Mouse (Mus musculus): ENCODE data around the gene Gm17655. TPM values are rescaled to one million over a fixed set of nuclear protein-coding genes. Genes with fewer than 3 reads are reported as not detected.
"Not testable (repeated sequence)": the region's sequence is repeated elsewhere in the genome, so short reads cannot be mapped to it uniquely, and the experiment has no call there.

The Gm17655 gene
- total RNA-seq, 2 experiments from 2014 or later: 2.9 to 3.6 TPM

GRCm38 (mm10) chr5:110094030-110094846, 21.9 kb upstream of the Gm17655 start, which contains the start of gene Gm35315:
Gm35315 (minus strand) TSS chr5:110094420.
- intact Hi-C loops (cut with DNase I): loop anchor here (5.0 kb wide), 1 partner anchor 37 kb away; no protein-coding TSS in a partner anchor
- DNase-seq: peak; percentile 75 to 82

- DNase-seq: no peak
- intact Hi-C loops (cut with DNase I): loop anchor here (5.0 kb wide), 1 partner anchor 34 kb away; no protein-coding TSS in a partner anchor
These were observed 19.2 kb upstream of the Gm17655 start for GRCm38 (mm10) chr5:110091546-110091945.

- DNase-seq: no peak
- intact Hi-C loops (cut with DNase I): no loop called here
These were observed 14.0 kb upstream of the Gm17655 start for GRCm38 (mm10) chr5:110086161-110086866.

- DNase-seq: no peak
- intact Hi-C loops (cut with DNase I): no loop called here
These were observed 10.6 kb upstream of the Gm17655 start for GRCm38 (mm10) chr5:110082961-110083360.

- intact Hi-C loops (cut with DNase I): loop anchor here (5.0 kb wide), 1 partner anchor 34 kb away; the partner anchor contains the start of gene Gm35315
- peak; percentile 78 to 85 for DNase-seq
These were observed 14.5 kb downstream of the Gm17655 start for GRCm38 (mm10) chr5:110057637-110058408.

GRCm38 (mm10) chr5:110023694-110024427, 48.5 kb downstream of the Gm17655 start:
- intact Hi-C loops (cut with DNase I): loop anchor here (10.0 kb wide), 1 partner anchor 519 kb away; no protein-coding TSS in a partner anchor

GRCm38 (mm10) chr5:110023273-110023672, 49.0 kb downstream of the Gm17655 start:
- no peak for DNase-seq
- intact Hi-C loops (cut with DNase I): loop anchor here (10.0 kb wide), 1 partner anchor 518 kb away; no protein-coding TSS in a partner anchor

More at GRCm38 (mm10) chr5:110023694-110024427, 48.5 kb downstream of the Gm17655 start:
- DNase-seq: peak; percentile 16 to 50

- intact Hi-C loops (cut with DNase I); DNase-seq: not testable (repeated sequence)
These were observed 56.5 kb downstream of the Gm17655 start for GRCm38 (mm10) chr5:110015775-110016174.

Other genes with a start within 250 kb of the Gm17655 start
- gene Gm15446, start 149.1 kb downstream of the Gm17655 start, total RNA-seq (2021): 1 to 10 TPM; 3.9 to 7.5 TPM
- gene Zfp932, start 76.0 kb downstream of the Gm17655 start, total RNA-seq (2021): 1 to 10 TPM; 5.8 to 6.4 TPM
- gene Gm35315, start 21.9 kb upstream of the Gm17655 start, total RNA-seq (2021): under 1 TPM in 1 of 2 experiments, not detected in 1; 0.07 TPM
- gene Plcxd1, start 27.5 kb upstream of the Gm17655 start, total RNA-seq (2021): not detected
- gene Gtpbp6, start 35.7 kb upstream of the Gm17655 start, total RNA-seq (2021): 10 to 100 TPM; 27.0 to 29.8 TPM
- gene Zfp605, start 37.6 kb upstream of the Gm17655 start, total RNA-seq (2021): 1 to 10 TPM; 2.9 to 3.0 TPM
- gene Chfr, start 63.3 kb upstream of the Gm17655 start, total RNA-seq (2021): 10 to 100 TPM; 21.0 to 21.4 TPM
- gene Golga3, start 104.2 kb upstream of the Gm17655 start, total RNA-seq (2021): 10 to 100 TPM; 36.5 to 42.6 TPM
- gene Ankle2, start 158.5 kb upstream of the Gm17655 start, total RNA-seq (2021): 10 to 100 TPM; 25.8 to 25.9 TPM
- gene Pgam5, start 197.4 kb upstream of the Gm17655 start, total RNA-seq (2021): 10 to 100 TPM; 28.9 to 32.3 TPM
- gene Pxmp2, start 213.7 kb upstream of the Gm17655 start, total RNA-seq (2021): 10 to 100 TPM; 49.9 to 60.2 TPM
- gene Pole, start 213.8 kb upstream of the Gm17655 start, total RNA-seq (2021): 1 to 10 TPM; 2.4 to 3.9 TPM

Data from heart, postnatal 14 days (tissue).